Mouse (Mus musculus) hindbrain, embryonic 15.5 days (tissue): Measurements from ENCODE around the gene Elavl3. TPM values are rescaled to one million over a fixed set of nuclear protein-coding genes. Genes with fewer than 3 reads are reported as not detected.
A peak's percentile ranks its signal among the peaks of the same experiment; 100 is the strongest.

Experiments used
- ATAC-seq: fragments of 200-750 bp; cut with Nextera tagmentation; 2 replicates; pipeline ENCODE4 v1.8.0; 2017; ENCODE audit warnings: low read depth, moderate number of reproducible peaks, moderate TSS enrichment; ENCODE audit not compliant: low FRiP score
- H3K27ac ChIP-seq: fragments of 300-500 bp; sonication (generic); replicated peaks from 2 replicates; pipeline ENCODE4 v1.5.1; 2015; ENCODE audit warnings: mild to moderate bottlenecking, inconsistent platforms
- H3K27me3 ChIP-seq: fragments of 300-500 bp; sonication (generic); 2 replicates; pipeline ENCODE4 v1.6.1; 2015; ENCODE audit warnings: control low read depth, inconsistent platforms
- H3K36me3 ChIP-seq: fragments of 300-500 bp; sonication (generic); 2 replicates; pipeline ENCODE4 v1.6.1; 2015; ENCODE audit warnings: control low read depth, inconsistent platforms
- H3K4me1 ChIP-seq: fragments of 300-500 bp; sonication (generic); replicated peaks from 2 replicates; pipeline ENCODE4 v1.6.1; 2015; ENCODE audit warnings: control low read depth, inconsistent platforms
- H3K4me2 ChIP-seq: fragments of 300-500 bp; sonication (generic); 2 replicates; pipeline ENCODE4 v1.6.1; 2015; ENCODE audit warnings: moderate library complexity, mild to moderate bottlenecking, inconsistent platforms
- H3K4me3 ChIP-seq: fragments of 300-500 bp; sonication (generic); 2 replicates; pipeline ENCODE4 v1.5.1; 2015; ENCODE audit warnings: mild to moderate bottlenecking, inconsistent platforms
- H3K9ac ChIP-seq: fragments of 300-500 bp; sonication (generic); 2 replicates; pipeline ENCODE4 v1.6.1; 2015; ENCODE audit warnings: inconsistent platforms
- H3K9me3 ChIP-seq: fragments of 300-500 bp; sonication (generic); 2 replicates; pipeline ENCODE4 v1.6.1; 2016; ENCODE audit warnings: control low read depth, inconsistent platforms
- WGBS: fragments of 180-500 bp; shearing (Covaris S2); methylation state at CpG from one replicate; pipeline ENCODE4 v1.1.7; 2015; 5-methylcytosine and 5-hydroxymethylcytosine counted together
- polyA plus RNA-seq: library from polyadenylated mRNA; unstranded; fragments of >200 nt; fragmentation: Nextera tagmentation; extraction: Ambion mirVana; gene quantifications from 2 replicates; pipeline ENCODE4 v1.2.1, GENCODE M21; 2015

Gene Elavl3
- polyA plus RNA-seq = 97.4 and 104 TPM in 2 replicates

GRCm38 (mm10) chr9:22051958-22052254 is at the start of gene Elavl3:
TSS of gene Elavl3 (minus strand) at chr9:22052023.
- peak within 1 kb of the TSS; percentile 98 for H3K9ac ChIP-seq
- peaks cover 51% of the 10 kb centered on the region for H3K4me1 ChIP-seq
- under 1% methylated on average over 16 of the region's 28 CpGs for WGBS

GRCm38 (mm10) chr9:22099922-22100321 is 48.1 kb upstream of the Elavl3 start:
- H3K36me3 ChIP-seq = no peaks in the 10 kb centered on the region
- no peak overlapping the region for H3K4me3 ChIP-seq
- 6% methylated on average over 18 of the region's 18 CpGs for WGBS
- peaks cover 33% of the 10 kb centered on the region for H3K27me3 ChIP-seq
- no peak for ATAC-seq
- no peak overlapping the region for H3K9ac ChIP-seq
- H3K4me2 ChIP-seq = no peak overlapping the region
- no peaks in the 10 kb centered on the region; the same call in 1 of the 2 replicates for H3K4me1 ChIP-seq
- no peak overlapping the region for H3K27ac ChIP-seq
- H3K9me3 ChIP-seq = no peaks in the 10 kb centered on the region

More at GRCm38 (mm10) chr9:22051958-22052254, at the start of gene Elavl3:
- Histone ChIP-seq H3K27ac (peak within 1 kb of the TSS; percentile 91), H3K27me3 (no peaks in the 10 kb centered on the region), H3K36me3 (peaks cover 4% of the 10 kb centered on the region; the same call in 1 of the 2 replicates), H3K4me3 (peak within 1 kb of the TSS; percentile 99), H3K4me2 (peak within 1 kb of the TSS; percentile 76), H3K9me3 (no peaks in the 10 kb centered on the region)
- peak; percentile 72 for ATAC-seq

- Histone ChIP-seq H3K4me3 (no peak within 1 kb of the TSS), H3K9me3 (no peaks in the 10 kb centered on the region), H3K4me2 (no peak within 1 kb of the TSS), H3K9ac (no peak within 1 kb of the TSS), H3K4me1 (no peaks in the 10 kb centered on the region; the same call in 1 of the 2 replicates), H3K36me3 (no peaks in the 10 kb centered on the region), H3K27ac (no peak within 1 kb of the TSS), H3K27me3 (peaks cover 33% of the 10 kb centered on the region)
- WGBS = 7% methylated on average over 14 of the region's 14 CpGs
- ATAC-seq = no peak
Observed at GRCm38 (mm10) chr9:22098993-22099696, 47.3 kb upstream of the Elavl3 start, which contains the start of gene Cnn1. TSS of gene Cnn1 (plus strand) at chr9:22099216.

DNA sequence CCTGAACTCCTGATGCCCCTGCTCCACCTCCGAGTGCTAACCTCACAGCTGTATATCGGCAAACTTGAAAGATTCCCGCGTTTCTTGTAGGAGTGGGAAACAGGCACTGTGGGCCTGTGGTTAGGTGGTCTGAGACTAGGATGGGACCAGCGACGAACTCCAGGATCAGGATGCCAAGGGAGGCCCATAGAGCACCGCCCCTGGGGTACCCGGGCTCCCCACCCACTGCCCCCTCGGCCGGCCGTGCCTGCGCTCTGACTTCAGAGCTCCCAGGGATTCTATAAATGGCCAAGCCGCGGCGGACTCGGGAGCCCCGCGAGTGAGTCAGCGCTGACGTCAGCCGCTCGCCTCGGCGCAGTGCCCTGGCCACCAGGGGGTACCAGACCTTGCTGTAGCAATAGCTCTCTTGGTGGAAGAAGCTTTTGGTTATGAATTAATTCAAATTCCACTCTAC is 44.1 kb upstream of the Elavl3 start:
- no peak overlapping the region for H3K27ac ChIP-seq
- peak overlapping the region; percentile 15; the same call in 1 of the 2 replicates for H3K9ac ChIP-seq
- WGBS = 3% methylated on average over 24 of the region's 24 CpGs
- no peaks in the 10 kb centered on the region; the same call in 1 of the 2 replicates for H3K4me1 ChIP-seq
- peak overlapping the region; percentile 28 for H3K4me3 ChIP-seq
- no peaks in the 10 kb centered on the region for H3K36me3 ChIP-seq
- peaks cover 32% of the 10 kb centered on the region for H3K27me3 ChIP-seq
- peak; percentile 54; the same call in 1 of the 2 replicates for ATAC-seq
- H3K4me2 ChIP-seq = peak overlapping the region; percentile 55
- H3K9me3 ChIP-seq = no peaks in the 10 kb centered on the region

GRCm38 (mm10) chr9:22092746-22093145 is 40.9 kb upstream of the Elavl3 start:
- no peaks in the 10 kb centered on the region for H3K36me3 ChIP-seq
- no peaks in the 10 kb centered on the region for H3K9me3 ChIP-seq
- H3K4me3 ChIP-seq = no peak overlapping the region
- H3K9ac ChIP-seq = no peak overlapping the region
- ATAC-seq = no peak
- H3K27ac ChIP-seq = no peak overlapping the region
- no peak overlapping the region for H3K4me2 ChIP-seq
- 92% methylated on average over 6 of the region's 6 CpGs for WGBS
- no peaks in the 10 kb centered on the region; the same call in 1 of the 2 replicates for H3K4me1 ChIP-seq
- H3K27me3 ChIP-seq = peaks cover 5% of the 10 kb centered on the region; the same call in 1 of the 2 replicates

DNA sequence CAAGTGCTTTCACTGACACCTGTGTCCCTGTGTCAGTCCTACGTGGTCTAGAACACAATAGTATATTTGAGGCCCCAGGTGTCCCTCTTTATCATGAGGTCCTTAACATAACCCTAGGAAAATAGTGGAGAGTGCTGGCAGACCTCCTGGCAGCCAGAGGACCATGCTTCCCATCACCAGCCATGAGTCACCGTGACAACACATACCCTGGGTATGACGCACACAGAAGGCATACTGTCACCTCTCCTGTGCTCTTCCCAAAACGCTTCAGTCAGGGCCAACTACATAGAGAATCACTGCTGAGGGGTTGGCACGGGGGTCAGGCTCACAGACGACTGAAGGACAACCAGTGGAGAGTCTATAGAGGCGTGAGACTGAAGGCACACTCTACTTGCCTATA is 38.2 kb upstream of the Elavl3 start:
- Histone ChIP-seq H3K27me3 (peaks cover 2% of the 10 kb centered on the region; the same call in 1 of the 2 replicates), H3K4me1 (peaks cover 7% of the 10 kb centered on the region)
- 86% methylated on average over 7 of the region's 7 CpGs for WGBS

GRCm38 (mm10) chr9:22089281-22089680 is 37.5 kb upstream of the Elavl3 start:
- Histone ChIP-seq H3K27me3 (peaks cover 2% of the 10 kb centered on the region; the same call in 1 of the 2 replicates), H3K4me3 (no peak overlapping the region), H3K27ac (no peak overlapping the region), H3K36me3 (no peaks in the 10 kb centered on the region), H3K4me1 (peaks cover 12% of the 10 kb centered on the region), H3K9ac (no peak overlapping the region), H3K4me2 (no peak overlapping the region), H3K9me3 (no peaks in the 10 kb centered on the region)
- ATAC-seq = no peak
- WGBS = 98% methylated on average over 7 of the region's 7 CpGs

More for the DNA sequence above, 38.2 kb upstream of the Elavl3 start:
- Histone ChIP-seq H3K27ac (no peak overlapping the region), H3K4me2 (no peak overlapping the region), H3K4me3 (no peak overlapping the region), H3K36me3 (no peaks in the 10 kb centered on the region), H3K9ac (no peak overlapping the region), H3K9me3 (no peaks in the 10 kb centered on the region)
- no peak for ATAC-seq

DNA sequence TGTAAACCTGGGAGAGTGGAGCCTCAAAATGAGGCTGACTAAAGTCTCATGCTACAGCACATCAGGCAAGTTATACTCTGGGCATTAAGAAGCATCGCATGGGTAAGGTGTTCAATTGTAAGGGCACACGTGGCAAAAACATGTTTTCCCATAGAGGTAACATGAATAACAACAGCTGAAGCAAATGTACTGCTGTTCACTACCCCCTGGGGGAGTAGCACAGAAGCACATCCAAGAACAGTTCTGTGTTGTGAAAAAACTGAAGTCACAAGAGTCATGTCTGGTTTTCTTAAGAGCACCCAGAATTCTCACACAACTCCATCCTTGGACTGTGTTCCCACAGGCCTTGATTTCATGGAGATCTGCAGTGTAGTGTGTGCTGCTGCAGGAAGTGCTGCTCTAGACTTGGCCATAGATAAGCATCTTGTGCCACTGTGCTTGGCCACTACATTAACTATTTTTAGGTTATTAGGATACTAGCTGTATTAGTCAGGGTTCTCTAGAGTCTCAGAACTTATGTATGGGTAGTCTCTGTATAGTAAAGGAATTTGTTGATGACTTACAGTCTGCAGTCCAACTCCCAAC is 35.3 kb upstream of the Elavl3 start:
- Histone ChIP-seq H3K4me3 (no peak overlapping the region), H3K27ac (no peak overlapping the region), H3K9ac (no peak overlapping the region), H3K36me3 (no peaks in the 10 kb centered on the region), H3K27me3 (no peaks in the 10 kb centered on the region), H3K4me1 (peaks cover 14% of the 10 kb centered on the region), H3K9me3 (no peaks in the 10 kb centered on the region), H3K4me2 (no peak overlapping the region)
- no peak for ATAC-seq
- 86% methylated on average over 2 of the region's 2 CpGs for WGBS

DNA sequence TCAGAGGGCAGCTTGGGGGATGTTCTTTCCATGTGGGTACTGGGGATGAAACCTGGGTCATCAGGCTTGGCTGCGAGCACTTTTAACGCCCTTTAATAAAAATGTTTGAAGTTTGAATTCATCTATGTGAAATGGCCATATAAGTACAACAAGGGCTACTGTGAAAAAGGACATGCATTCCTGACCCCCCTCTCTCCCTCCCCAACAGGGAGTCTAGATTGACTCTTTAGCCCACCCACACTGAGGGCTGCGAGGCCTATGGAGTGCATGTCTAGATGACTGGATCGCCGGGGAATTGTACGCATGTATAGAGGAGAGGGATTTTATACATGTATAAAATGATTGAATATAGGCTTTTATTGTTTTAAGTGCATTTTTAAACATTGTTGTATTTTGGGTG is 34.2 kb upstream of the Elavl3 start:
- H3K27ac ChIP-seq = peak overlapping the region; percentile 83; the same call in 1 of the 2 replicates
- peak overlapping the region; percentile 67 for H3K4me2 ChIP-seq
- no peak for ATAC-seq
- no peaks in the 10 kb centered on the region for H3K27me3 ChIP-seq
- H3K36me3 ChIP-seq = no peaks in the 10 kb centered on the region
- WGBS = 82% methylated on average over 6 of the region's 6 CpGs
- H3K4me1 ChIP-seq = peaks cover 14% of the 10 kb centered on the region
- peak overlapping the region; percentile 79 for H3K4me3 ChIP-seq
- H3K9me3 ChIP-seq = no peaks in the 10 kb centered on the region
- peak overlapping the region; percentile 59 for H3K9ac ChIP-seq

DNA sequence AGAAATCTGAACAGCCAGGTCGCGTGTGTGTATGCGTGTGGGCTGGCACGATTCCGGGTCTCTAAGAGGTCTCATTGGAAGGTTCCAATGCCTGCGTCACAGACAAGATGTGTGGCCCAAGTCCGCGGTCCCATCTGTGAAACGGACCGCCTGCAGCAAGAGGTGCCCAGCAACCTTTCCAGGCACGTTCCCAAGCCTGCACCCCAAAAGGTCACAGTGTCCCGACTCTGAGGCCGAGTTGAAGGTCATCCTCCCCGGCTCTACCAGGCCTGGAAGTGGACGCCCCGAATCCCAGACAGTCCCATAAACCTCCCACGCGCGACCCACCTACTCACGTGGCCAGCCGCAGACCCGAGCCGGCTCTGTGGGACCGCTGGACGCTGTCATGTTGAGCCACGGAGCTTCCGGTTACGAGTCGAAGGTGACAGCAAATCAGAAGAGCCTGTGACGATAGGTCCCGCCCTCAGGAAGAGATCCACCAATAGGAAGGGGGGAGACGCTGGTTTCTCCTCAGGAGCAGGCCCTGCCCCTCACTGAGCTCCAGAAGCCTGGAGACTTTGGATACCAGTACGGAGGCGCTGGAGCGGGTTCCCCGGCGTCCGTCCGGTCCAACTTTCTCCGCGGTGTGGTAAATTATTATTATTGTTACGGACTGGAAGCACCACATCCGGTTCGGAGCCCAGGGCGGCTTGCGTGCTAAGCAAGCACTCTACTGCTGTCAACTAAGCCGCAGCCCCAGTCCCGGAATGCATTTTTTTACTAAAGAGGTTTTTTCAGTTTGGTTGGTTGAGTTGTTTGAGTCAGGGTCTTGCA is 33.4 kb upstream of the Elavl3 start, which contains the start of gene Ecsit:
Gene Ecsit, minus strand, starts transcription at position 417 of the 813 bp plus-strand sequence.
- under 1% methylated on average over 48 of the region's 48 CpGs for WGBS
- H3K4me2 ChIP-seq = peak within 1 kb of the TSS; percentile 67
- H3K4me3 ChIP-seq = peak within 1 kb of the TSS; percentile 79
- H3K9me3 ChIP-seq = no peaks in the 10 kb centered on the region
- peak; percentile 98 for ATAC-seq
- peak within 1 kb of the TSS; percentile 83 for H3K27ac ChIP-seq
- H3K9ac ChIP-seq = peak within 1 kb of the TSS; percentile 63
- H3K27me3 ChIP-seq = no peaks in the 10 kb centered on the region
- H3K36me3 ChIP-seq = no peaks in the 10 kb centered on the region
- H3K4me1 ChIP-seq = peaks cover 14% of the 10 kb centered on the region

DNA sequence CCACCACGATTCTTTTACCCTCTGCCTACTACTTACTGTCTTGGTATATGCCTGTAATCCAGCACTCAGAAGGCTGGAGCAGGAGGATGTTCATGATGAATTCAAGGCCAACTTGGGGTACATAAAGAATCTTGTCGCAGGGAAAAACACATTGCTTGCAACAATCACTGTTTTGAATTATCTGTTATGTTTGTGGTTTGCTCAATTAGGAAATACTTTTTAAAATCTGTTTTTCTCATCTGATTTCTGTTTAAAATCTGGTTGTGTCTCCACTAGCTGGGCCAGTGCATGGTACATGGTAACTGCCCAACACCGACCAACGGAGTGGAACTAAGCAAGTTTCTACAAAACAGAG is 32.8 kb upstream of the Elavl3 start:
- peak overlapping the region; percentile 67 for H3K4me2 ChIP-seq
- 35% methylated on average over 4 of the region's 4 CpGs for WGBS
- H3K27ac ChIP-seq = peak overlapping the region; percentile 83
- no peaks in the 10 kb centered on the region for H3K9me3 ChIP-seq
- no peak for ATAC-seq
- no peaks in the 10 kb centered on the region for H3K36me3 ChIP-seq
- H3K4me3 ChIP-seq = peak overlapping the region; percentile 79
- H3K9ac ChIP-seq = peak overlapping the region; percentile 63
- H3K4me1 ChIP-seq = peaks cover 14% of the 10 kb centered on the region
- no peaks in the 10 kb centered on the region for H3K27me3 ChIP-seq
